Mouse (Mus musculus) hindlimb bud, embryonic 11.5 days (tissue): Measurements from ENCODE around the gene Tet1.

Experiments used
- DNase-seq: peaks from one replicate; pipeline ENCODE4 v3.0.0-alpha.2; 2012; ENCODE audit warnings: low read depth, low spot score; ENCODE audit errors: extremely low spot score

The Tet1 gene

GRCm38 (mm10) chr10:62892549-62893232, 16.1 kb downstream of the Tet1 start:
- no peak for DNase-seq

GRCm38 (mm10) chr10:62891025-62891424, 17.8 kb downstream of the Tet1 start:
- DNase-seq = no peak

- peak; percentile 77 for DNase-seq
Measured at GRCm38 (mm10) chr10:62886799-62887591, 21.8 kb downstream of the Tet1 start.

- no peak for DNase-seq
Measured at GRCm38 (mm10) chr10:62885969-62886798, 22.6 kb downstream of the Tet1 start.

GRCm38 (mm10) chr10:62885460-62885859, 23.3 kb downstream of the Tet1 start:
- no peak for DNase-seq

- no peak for DNase-seq
Measured at GRCm38 (mm10) chr10:62884517-62884916, 24.3 kb downstream of the Tet1 start.

GRCm38 (mm10) chr10:62883933-62884372, 24.8 kb downstream of the Tet1 start:
- no peak for DNase-seq

GRCm38 (mm10) chr10:62881211-62881610, 27.6 kb downstream of the Tet1 start:
- no peak for DNase-seq

- DNase-seq = no peak
Measured at GRCm38 (mm10) chr10:62878056-62878455, 30.7 kb downstream of the Tet1 start.

- DNase-seq = no peak
Measured at GRCm38 (mm10) chr10:62875565-62875964, 33.2 kb downstream of the Tet1 start.

GRCm38 (mm10) chr10:62874828-62875227, 34.0 kb downstream of the Tet1 start:
- DNase-seq = no peak

GRCm38 (mm10) chr10:62866035-62866791, 42.6 kb downstream of the Tet1 start:
- no peak for DNase-seq

- peak; percentile 75 for DNase-seq
Measured at GRCm38 (mm10) chr10:62865167-62866034, 43.4 kb downstream of the Tet1 start.

GRCm38 (mm10) chr10:62863563-62863962, 45.2 kb downstream of the Tet1 start:
- no peak for DNase-seq

- DNase-seq = no peak
Measured at GRCm38 (mm10) chr10:62862435-62862834, 46.4 kb downstream of the Tet1 start.

- DNase-seq = no peak
Measured at GRCm38 (mm10) chr10:62858967-62859366, 49.8 kb downstream of the Tet1 start.

GRCm38 (mm10) chr10:62856690-62857290, 52.0 kb downstream of the Tet1 start:
- DNase-seq = no peak

GRCm38 (mm10) chr10:62854992-62855391, 53.8 kb downstream of the Tet1 start:
- no peak for DNase-seq

GRCm38 (mm10) chr10:62854581-62854980, 54.2 kb downstream of the Tet1 start:
- DNase-seq = no peak
